Mouse (Mus musculus): ENCODE results near the gene Figla.
"Not testable (repeated sequence)": the region's sequence is repeated elsewhere in the genome, so short reads cannot be mapped to it uniquely, and the experiment has no call there.

Gene Figla

GRCm38 (mm10) chr6:86015871-86016270 is at the start of gene Figla:
Gene Figla (plus strand): TSS chr6:86016171.
- no peak for ATAC-seq (ENCODE audit: low TSS enrichment)

- ATAC-seq (ENCODE audit: low TSS enrichment): no peak
Observed at GRCm38 (mm10) chr6:85966686-85967085, 49.3 kb upstream of the Figla start.

- ATAC-seq (ENCODE audit: low TSS enrichment): no peak
Observed at GRCm38 (mm10) chr6:85969889-85970288, 46.1 kb upstream of the Figla start.

- 0 out of 2 replicates have a peak, but pooled peaks have one; percentile 3 for ATAC-seq (ENCODE audit: low TSS enrichment)
Observed at GRCm38 (mm10) chr6:85972699-85973098, 43.3 kb upstream of the Figla start.

GRCm38 (mm10) chr6:85973336-85973735 is 42.6 kb upstream of the Figla start:
- ATAC-seq (ENCODE audit: low TSS enrichment): peak; percentile 92

- no peak for ATAC-seq (ENCODE audit: low TSS enrichment)
Observed at GRCm38 (mm10) chr6:85974941-85975617, 40.9 kb upstream of the Figla start.

GRCm38 (mm10) chr6:85975761-85976160 is 40.2 kb upstream of the Figla start:
- ATAC-seq (ENCODE audit: low TSS enrichment): no peak

- ATAC-seq (ENCODE audit: low TSS enrichment): no peak
Observed at GRCm38 (mm10) chr6:85976242-85976641, 39.7 kb upstream of the Figla start.

GRCm38 (mm10) chr6:85978736-85979135 is 37.2 kb upstream of the Figla start:
- not testable (repeated sequence) for ATAC-seq (ENCODE audit: low TSS enrichment)

- no peak for ATAC-seq (ENCODE audit: low TSS enrichment)
Observed at GRCm38 (mm10) chr6:85984351-85984750, 31.6 kb upstream of the Figla start.

GRCm38 (mm10) chr6:85989570-85989969 is 26.4 kb upstream of the Figla start:
- not testable (repeated sequence) for ATAC-seq (ENCODE audit: low TSS enrichment)

- not testable (repeated sequence) for ATAC-seq (ENCODE audit: low TSS enrichment)
Observed at GRCm38 (mm10) chr6:85990774-85991173, 25.2 kb upstream of the Figla start.

- ATAC-seq (ENCODE audit: low TSS enrichment): no peak
Observed at GRCm38 (mm10) chr6:86003405-86003925, 12.5 kb upstream of the Figla start.

GRCm38 (mm10) chr6:86004271-86005148 is 11.5 kb upstream of the Figla start:
- peak; percentile 100 for ATAC-seq (ENCODE audit: low TSS enrichment)

GRCm38 (mm10) chr6:86009980-86010379 is 6.0 kb upstream of the Figla start:
- ATAC-seq (ENCODE audit: low TSS enrichment): peak; percentile 81

GRCm38 (mm10) chr6:86014812-86015211 is 1.2 kb upstream of the Figla start:
- ATAC-seq (ENCODE audit: low TSS enrichment): not testable (repeated sequence)

- no peak for ATAC-seq (ENCODE audit: low TSS enrichment)
Observed at GRCm38 (mm10) chr6:86016793-86017350, 901 bp downstream of the Figla start.

- no peak for ATAC-seq (ENCODE audit: low TSS enrichment)
Observed at GRCm38 (mm10) chr6:86019415-86020237, 3.7 kb downstream of the Figla start.

GRCm38 (mm10) chr6:86020948-86021347 is 5.0 kb downstream of the Figla start:
- no peak for ATAC-seq (ENCODE audit: low TSS enrichment)

- peak; percentile 22; the same call in 1 of the 2 replicates for ATAC-seq (ENCODE audit: low TSS enrichment)
Observed at GRCm38 (mm10) chr6:86026632-86027292, 10.8 kb downstream of the Figla start.

- ATAC-seq (ENCODE audit: low TSS enrichment): no peak
Observed at GRCm38 (mm10) chr6:86028150-86028549, 12.2 kb downstream of the Figla start.
